Mouse (Mus musculus) intestine, embryonic 14.5 days (tissue): ENCODE data around the gene Lnpk. TPM values are rescaled to one million over a fixed set of nuclear protein-coding genes. Genes with fewer than 3 reads are reported as not detected.

Experiments
- ATAC-seq: fragments of 200-750 bp; cut with Nextera tagmentation; replicated peaks from 2 replicates; pipeline ENCODE4 v1.8.0; 2017; ENCODE audit warnings: low read depth, moderate number of reproducible peaks, moderate TSS enrichment, moderate library complexity; ENCODE audit not compliant: low FRiP score, low TSS enrichment
- DNase-seq: peaks from one replicate; pipeline ENCODE4 v3.0.0-alpha.2; 2018; ENCODE audit warnings: low spot score
- H3K27ac ChIP-seq: fragments of 300-500 bp; sonication (generic); 2 replicates; pipeline ENCODE4 v1.5.1; 2014; ENCODE audit warnings: low read depth, mild to moderate bottlenecking, control low read depth
- H3K27me3 ChIP-seq: fragments of 300-500 bp; sonication (generic); replicated peaks from 2 replicates; pipeline ENCODE4 v1.6.1; 2014; ENCODE audit warnings: low read length, control low read depth; ENCODE audit not compliant: control insufficient read depth, insufficient read depth
- H3K36me3 ChIP-seq: fragments of 300-500 bp; sonication (generic); 2 replicates; pipeline ENCODE4 v1.6.1; 2014; ENCODE audit warnings: low read length, control low read depth; ENCODE audit not compliant: control insufficient read depth, insufficient read depth
- H3K4me1 ChIP-seq: fragments of 300-500 bp; sonication (generic); replicated peaks from 2 replicates; pipeline ENCODE4 v1.6.1; 2014; ENCODE audit warnings: low read length, control low read depth, mixed read lengths; ENCODE audit not compliant: control insufficient read depth, insufficient read depth
- H3K4me2 ChIP-seq: fragments of 300-500 bp; sonication (generic); 2 replicates; pipeline ENCODE4 v1.6.1; 2014; ENCODE audit warnings: low read length
- H3K4me3 ChIP-seq: fragments of 300-500 bp; sonication (generic); 2 replicates; pipeline ENCODE4 v1.5.1; 2014; ENCODE audit warnings: low read depth, low read length, control low read depth, mixed read lengths
- H3K9ac ChIP-seq: fragments of 300-500 bp; sonication (generic); 2 replicates; pipeline ENCODE4 v1.6.1; 2014; ENCODE audit warnings: mild to moderate bottlenecking, low read length
- H3K9me3 ChIP-seq: fragments of 300-500 bp; sonication (generic); 2 replicates; pipeline ENCODE4 v1.6.1; 2016; ENCODE audit warnings: low read length, control low read depth; ENCODE audit not compliant: control insufficient read depth
- WGBS: fragments of 180-500 bp; shearing (Covaris S2); extraction: QIAGEN DNeasy Blood & Tissue Kit; methylation state at CpG from one replicate; pipeline ENCODE4 v1.1.7; 2014; 5-methylcytosine and 5-hydroxymethylcytosine counted together
- polyA plus RNA-seq: library from polyadenylated mRNA; unstranded; fragments of >200 nt; fragmentation: Nextera tagmentation; extraction: Ambion mirVana; gene quantifications from 2 replicates; pipeline ENCODE4 v1.2.1, GENCODE M21; 2014

Lnpk gene
- 22.5 and 23.7 TPM in 2 replicates for polyA plus RNA-seq

GRCm38 (mm10) chr2:74578843-74579489 lies at the start of gene Lnpk:
Lnpk (minus strand) TSS chr2:74579435.
- no peaks in the 10 kb centered on the region for H3K27me3 ChIP-seq
- peaks cover 5% of the 10 kb centered on the region for H3K4me1 ChIP-seq
- peak; percentile 99 for ATAC-seq
- peak within 1 kb of the TSS; percentile 96 for H3K4me3 ChIP-seq
- peak; percentile 90 for DNase-seq
- no peaks in the 10 kb centered on the region for H3K9me3 ChIP-seq
- WGBS: under 1% methylated on average over 33 of the region's 34 CpGs
- H3K9ac ChIP-seq: peak within 1 kb of the TSS; percentile 87
- H3K36me3 ChIP-seq: no peaks in the 10 kb centered on the region
- H3K27ac ChIP-seq: peak within 1 kb of the TSS; percentile 77
- peak within 1 kb of the TSS; percentile 90 for H3K4me2 ChIP-seq

- WGBS: 58% methylated on average over 10 of the region's 10 CpGs
- H3K4me2 ChIP-seq: peak overlapping the region; percentile 1; the same call in 1 of the 2 replicates
- no peaks in the 10 kb centered on the region for H3K36me3 ChIP-seq
- no peak overlapping the region for H3K4me3 ChIP-seq
- no peaks in the 10 kb centered on the region for H3K27me3 ChIP-seq
- no peak overlapping the region for H3K27ac ChIP-seq
- no peaks in the 10 kb centered on the region for H3K9me3 ChIP-seq
- no peak for DNase-seq
- ATAC-seq: no peak
- H3K9ac ChIP-seq: no peak overlapping the region
- H3K4me1 ChIP-seq: no peaks in the 10 kb centered on the region
Measured at GRCm38 (mm10) chr2:74620368-74620767, 41.1 kb upstream of the Lnpk start.

GRCm38 (mm10) chr2:74619676-74620246 lies 40.5 kb upstream of the Lnpk start:
- ATAC-seq (no peak), DNase-seq (no peak)
- H3K27ac ChIP-seq: no peak overlapping the region
- H3K4me2 ChIP-seq: peak overlapping the region; percentile 1; the same call in 1 of the 2 replicates
- H3K36me3 ChIP-seq: no peaks in the 10 kb centered on the region
- no peaks in the 10 kb centered on the region for H3K27me3 ChIP-seq
- no peak overlapping the region for H3K9ac ChIP-seq
- H3K9me3 ChIP-seq: no peaks in the 10 kb centered on the region
- WGBS: 81% methylated on average over 3 of the region's 3 CpGs
- H3K4me3 ChIP-seq: no peak overlapping the region
- no peaks in the 10 kb centered on the region for H3K4me1 ChIP-seq

GRCm38 (mm10) chr2:74617706-74618105 lies 38.5 kb upstream of the Lnpk start:
- H3K27me3 ChIP-seq: no peaks in the 10 kb centered on the region
- H3K4me1 ChIP-seq: no peaks in the 10 kb centered on the region
- H3K27ac ChIP-seq: no peak overlapping the region
- H3K9me3 ChIP-seq: no peaks in the 10 kb centered on the region
- no peak for DNase-seq
- 83% methylated on average over 9 of the region's 9 CpGs for WGBS
- ATAC-seq: no peak
- no peaks in the 10 kb centered on the region for H3K36me3 ChIP-seq
- H3K4me2 ChIP-seq: no peak overlapping the region
- no peak overlapping the region for H3K4me3 ChIP-seq
- H3K9ac ChIP-seq: no peak overlapping the region

GRCm38 (mm10) chr2:74611406-74611805 lies 32.2 kb upstream of the Lnpk start:
- Histone ChIP-seq H3K9me3 (no peaks in the 10 kb centered on the region), H3K4me2 (no peak overlapping the region), H3K4me3 (no peak overlapping the region), H3K4me1 (no peaks in the 10 kb centered on the region), H3K27me3 (no peaks in the 10 kb centered on the region), H3K9ac (no peak overlapping the region), H3K36me3 (no peaks in the 10 kb centered on the region), H3K27ac (no peak overlapping the region)
- 91% methylated on average over 4 of the region's 4 CpGs for WGBS
- DNase-seq (no peak), ATAC-seq (no peak)

GRCm38 (mm10) chr2:74609350-74609749 lies 30.1 kb upstream of the Lnpk start:
- no peak overlapping the region for H3K27ac ChIP-seq
- ATAC-seq: no peak

GRCm38 (mm10) chr2:74606087-74606760 lies 27.0 kb upstream of the Lnpk start:
- H3K27ac ChIP-seq: no peak overlapping the region
- DNase-seq (no peak), ATAC-seq (no peak)
- WGBS: 88% methylated on average over 5 of the region's 5 CpGs
- no peaks in the 10 kb centered on the region for H3K9me3 ChIP-seq
- no peak overlapping the region for H3K9ac ChIP-seq
- no peaks in the 10 kb centered on the region for H3K4me1 ChIP-seq
- H3K4me2 ChIP-seq: no peak overlapping the region
- no peak overlapping the region for H3K4me3 ChIP-seq
- no peaks in the 10 kb centered on the region for H3K36me3 ChIP-seq
- H3K27me3 ChIP-seq: no peaks in the 10 kb centered on the region

More at GRCm38 (mm10) chr2:74609350-74609749, 30.1 kb upstream of the Lnpk start:
- Histone ChIP-seq H3K27me3 (no peaks in the 10 kb centered on the region), H3K9ac (no peak overlapping the region), H3K4me3 (no peak overlapping the region), H3K4me1 (no peaks in the 10 kb centered on the region), H3K36me3 (no peaks in the 10 kb centered on the region), H3K9me3 (no peaks in the 10 kb centered on the region), H3K4me2 (no peak overlapping the region)
- DNase-seq: no peak

GRCm38 (mm10) chr2:74604011-74604410 lies 24.8 kb upstream of the Lnpk start:
- ATAC-seq (no peak), DNase-seq (no peak)
- Histone ChIP-seq H3K27ac (no peak overlapping the region), H3K27me3 (no peaks in the 10 kb centered on the region), H3K36me3 (no peaks in the 10 kb centered on the region), H3K4me1 (no peaks in the 10 kb centered on the region), H3K9ac (no peak overlapping the region), H3K9me3 (no peaks in the 10 kb centered on the region), H3K4me3 (no peak overlapping the region), H3K4me2 (no peak overlapping the region)
- WGBS: 56% methylated on average over 3 of the region's 3 CpGs
